Mouse (Mus musculus) ES-Bruce4 (cell line): ENCODE data around the gene Clec5a. TPM values are rescaled to one million over a fixed set of nuclear protein-coding genes. Genes with fewer than 3 reads are reported as not detected.

Experiments
- H3K27ac ChIP-seq: 2 replicates; pipeline ENCODE4 v1.5.1; 2012; ENCODE audit warnings: low read length, inconsistent platforms; ENCODE audit not compliant: insufficient read depth
- H3K27me3 ChIP-seq: 2 replicates; pipeline ENCODE4 v1.6.1; 2012; ENCODE audit warnings: mild to moderate bottlenecking, low read length, inconsistent platforms; ENCODE audit not compliant: control insufficient read depth, poor library complexity, insufficient read depth, severe bottlenecking
- H3K36me3 ChIP-seq: 2 replicates; pipeline ENCODE4 v1.6.1; 2012; ENCODE audit warnings: inconsistent platforms, mild to moderate bottlenecking, low read length, moderate library complexity; ENCODE audit not compliant: control insufficient read depth, poor library complexity, insufficient read depth, severe bottlenecking
- H3K4me1 ChIP-seq: one replicate; pipeline ENCODE4 v1.8.1; 2011; ENCODE audit warnings: low read length; ENCODE audit not compliant: control insufficient read depth, insufficient read depth
- H3K4me3 ChIP-seq: 2 replicates; pipeline ENCODE4 v1.5.1; 2011; ENCODE audit warnings: low read depth, mild to moderate bottlenecking, low read length
- H3K9ac ChIP-seq: 2 replicates; pipeline ENCODE4 v1.6.1; 2012; ENCODE audit warnings: low read depth, mild to moderate bottlenecking, inconsistent platforms; ENCODE audit not compliant: poor library complexity, severe bottlenecking
- H3K9me3 ChIP-seq: replicated peaks from 2 replicates; pipeline ENCODE4 v1.6.1; 2012; ENCODE audit warnings: mild to moderate bottlenecking, low read length, inconsistent platforms; ENCODE audit not compliant: control insufficient read depth, poor library complexity, insufficient read depth, severe bottlenecking
- CTCF ChIP-seq: IDR thresholded peaks from one replicate; pipeline ENCODE4 v1.8.1; 2011; ENCODE audit warnings: low read depth, low read length
- EP300 ChIP-seq: IDR thresholded peaks from 2 replicates; pipeline ENCODE4 v1.6.1; 2011; ENCODE audit warnings: low read depth, low read length; ENCODE audit not compliant: insufficient read depth
- POLR2A ChIP-seq: IDR thresholded peaks from one replicate; pipeline ENCODE4 v1.8.1; 2011; ENCODE audit warnings: low read length; ENCODE audit not compliant: insufficient read depth
- polyA plus RNA-seq: library from polyadenylated mRNA; stranded (reverse); fragments of >200 nt; gene quantifications from 2 replicates; pipeline ENCODE4 v1.2.4, GENCODE M21; 2011; ENCODE audit warnings: low read depth; ENCODE audit not compliant: missing spikeins, insufficient read depth, insufficient read length

Gene Clec5a
- polyA plus RNA-seq = not detected in 2 replicates

- H3K4me1 ChIP-seq = no peaks in the 10 kb centered on the region
- no peaks in the 10 kb centered on the region for H3K36me3 ChIP-seq
- no peak for TF ChIP-seq EP300
- TF ChIP-seq CTCF = no peak
- TF ChIP-seq POLR2A = no peak
- no peaks in the 10 kb centered on the region for H3K9me3 ChIP-seq
- H3K27me3 ChIP-seq = no peaks in the 10 kb centered on the region
- H3K27ac ChIP-seq = no peak within 1 kb of the TSS
- no peak within 1 kb of the TSS for H3K9ac ChIP-seq
- no peak within 1 kb of the TSS for H3K4me3 ChIP-seq
These were observed at the start of gene Clec5a for GRCm38 (mm10) chr6:40585645-40586044. Clec5a (minus strand) TSS chr6:40585821.

GRCm38 (mm10) chr6:40634640-40635071 lies 49.0 kb upstream of the Clec5a start:
- H3K27ac ChIP-seq = no peak overlapping the region
- no peaks in the 10 kb centered on the region for H3K4me1 ChIP-seq
- H3K4me3 ChIP-seq = no peak overlapping the region
- H3K36me3 ChIP-seq = no peaks in the 10 kb centered on the region
- TF ChIP-seq POLR2A = no peak
- no peak for TF ChIP-seq EP300
- no peak for TF ChIP-seq CTCF
- no peaks in the 10 kb centered on the region for H3K9me3 ChIP-seq
- H3K27me3 ChIP-seq = no peaks in the 10 kb centered on the region
- H3K9ac ChIP-seq = no peak overlapping the region

- Histone ChIP-seq H3K9me3 (no peaks in the 10 kb centered on the region), H3K27ac (no peak within 1 kb of the TSS)
These were observed 42.9 kb upstream of the Clec5a start, which contains the start of gene Mgam for GRCm38 (mm10) chr6:40628406-40629000. Mgam (plus strand) TSS chr6:40628831.

DNA sequence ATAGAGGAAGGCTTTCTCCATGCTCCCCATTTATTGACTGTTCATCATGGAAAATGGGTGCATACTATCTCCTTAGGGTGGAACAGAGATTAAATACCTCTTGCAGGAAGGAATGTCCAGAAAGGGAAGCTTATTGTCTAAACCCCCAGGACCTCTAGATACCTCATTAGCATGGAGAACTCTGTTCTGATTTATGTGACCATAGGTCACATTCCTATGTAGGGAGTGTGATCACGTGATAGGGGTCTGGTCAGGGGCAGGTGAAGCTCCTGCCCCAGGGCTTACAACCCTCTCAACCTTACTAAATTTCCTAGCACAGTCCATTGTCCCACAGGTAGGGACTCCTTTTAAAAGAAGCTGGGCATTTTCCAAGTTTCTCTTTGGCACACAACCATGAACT lies 40.5 kb upstream of the Clec5a start:
- no peaks in the 10 kb centered on the region for H3K9me3 ChIP-seq
- no peaks in the 10 kb centered on the region for H3K27me3 ChIP-seq
- no peak overlapping the region for H3K9ac ChIP-seq
- no peak overlapping the region for H3K27ac ChIP-seq
- H3K4me1 ChIP-seq = no peaks in the 10 kb centered on the region
- TF ChIP-seq EP300 (no peak), CTCF (no peak)
- H3K36me3 ChIP-seq = no peaks in the 10 kb centered on the region
- H3K4me3 ChIP-seq = no peak overlapping the region

More at GRCm38 (mm10) chr6:40628406-40629000, 42.9 kb upstream of the Clec5a start, which contains the start of gene Mgam:
- H3K4me1 ChIP-seq = no peaks in the 10 kb centered on the region
- H3K36me3 ChIP-seq = no peaks in the 10 kb centered on the region
- H3K4me3 ChIP-seq = no peak within 1 kb of the TSS
- no peaks in the 10 kb centered on the region for H3K27me3 ChIP-seq
- H3K9ac ChIP-seq = no peak within 1 kb of the TSS
- TF ChIP-seq CTCF (no peak), EP300 (no peak), POLR2A (no peak)

DNA sequence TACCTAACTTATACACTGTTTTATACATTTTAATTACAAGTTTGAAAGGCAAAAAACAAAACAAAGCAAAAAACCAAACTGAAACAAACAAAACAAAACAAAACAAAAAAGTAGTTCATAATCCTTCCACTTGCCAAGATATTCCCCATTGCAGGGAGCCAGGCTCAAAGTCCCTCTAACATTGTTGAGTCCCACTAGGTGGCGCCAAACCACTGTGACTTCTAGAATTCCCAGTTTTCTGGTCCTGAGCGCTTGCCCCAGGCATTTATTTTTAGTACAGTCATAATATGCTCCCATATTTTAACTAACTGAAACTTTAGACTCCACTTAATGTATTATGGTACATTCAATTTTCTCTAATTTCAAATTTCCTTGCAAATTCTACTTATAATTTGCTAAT lies 32.3 kb upstream of the Clec5a start:
- H3K9ac ChIP-seq = no peak overlapping the region
- no peaks in the 10 kb centered on the region for H3K4me1 ChIP-seq
- no peak for TF ChIP-seq POLR2A
- no peak for TF ChIP-seq EP300
- TF ChIP-seq CTCF = peak; percentile 45
- H3K9me3 ChIP-seq = no peaks in the 10 kb centered on the region
- no peak overlapping the region for H3K4me3 ChIP-seq
- H3K27ac ChIP-seq = no peak overlapping the region
- H3K36me3 ChIP-seq = no peaks in the 10 kb centered on the region
- H3K27me3 ChIP-seq = no peaks in the 10 kb centered on the region

DNA sequence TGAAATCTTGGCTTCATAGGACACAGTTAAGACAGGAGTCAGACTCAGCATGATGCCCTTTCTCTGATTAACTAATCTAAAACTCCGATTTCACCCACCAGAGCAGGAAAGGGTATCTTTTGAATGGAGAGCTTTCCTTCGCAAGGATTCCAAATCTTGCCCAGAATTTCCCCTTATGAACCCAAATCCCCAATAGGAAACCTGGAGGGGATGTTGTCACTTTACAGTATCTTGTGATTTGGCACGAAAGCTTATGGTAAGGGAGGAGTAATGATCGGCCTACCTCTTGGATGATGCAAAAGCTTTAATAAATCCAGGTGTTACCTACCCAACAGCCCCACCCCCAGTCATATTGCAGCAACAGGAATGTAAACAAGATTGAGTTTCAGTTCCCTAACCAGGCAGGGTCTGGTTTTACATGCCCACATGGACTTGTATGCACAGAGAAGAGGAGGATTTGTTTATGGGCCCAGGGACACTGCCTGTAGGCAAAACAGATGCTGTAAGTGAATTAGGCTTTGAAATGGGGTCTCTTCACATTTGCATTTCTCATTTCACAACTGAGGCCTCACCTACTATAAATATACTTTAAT lies 27.7 kb upstream of the Clec5a start, which contains the start of gene Tas2r138:
TSS of gene Tas2r138 (minus strand) at position 51 of the 593 bp plus-strand sequence.
- H3K9me3 ChIP-seq = no peaks in the 10 kb centered on the region
- TF ChIP-seq EP300 = no peak
- no peak within 1 kb of the TSS for H3K9ac ChIP-seq
- no peak within 1 kb of the TSS for H3K27ac ChIP-seq
- no peaks in the 10 kb centered on the region for H3K36me3 ChIP-seq
- no peaks in the 10 kb centered on the region for H3K4me1 ChIP-seq
- no peak within 1 kb of the TSS for H3K4me3 ChIP-seq
- H3K27me3 ChIP-seq = no peaks in the 10 kb centered on the region
